Mouse (Mus musculus): ENCODE measurements around the gene Armc2.

The Armc2 gene

DNA sequence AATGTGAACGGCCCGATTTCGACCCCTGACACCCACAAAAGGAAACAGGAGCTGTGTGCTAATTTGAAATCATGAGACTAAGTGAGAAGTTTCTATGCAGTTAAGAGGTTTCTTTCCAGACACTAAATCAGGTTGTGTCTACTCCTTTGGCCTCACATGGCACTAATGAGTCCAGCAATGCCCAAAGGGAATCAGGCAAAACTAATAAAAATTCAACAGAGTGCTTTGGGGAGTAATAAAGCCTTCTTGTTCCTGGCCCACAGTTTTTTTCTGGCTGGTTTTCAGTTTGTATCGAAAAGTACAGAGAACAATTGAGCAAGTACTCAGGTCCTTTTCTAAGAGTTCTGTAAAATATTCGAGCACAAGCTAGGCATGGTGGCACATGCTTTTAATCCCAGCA is 4.2 kb downstream of the Armc2 start:
- no peak for DNase-seq (ENCODE audit: low read depth)

DNA sequence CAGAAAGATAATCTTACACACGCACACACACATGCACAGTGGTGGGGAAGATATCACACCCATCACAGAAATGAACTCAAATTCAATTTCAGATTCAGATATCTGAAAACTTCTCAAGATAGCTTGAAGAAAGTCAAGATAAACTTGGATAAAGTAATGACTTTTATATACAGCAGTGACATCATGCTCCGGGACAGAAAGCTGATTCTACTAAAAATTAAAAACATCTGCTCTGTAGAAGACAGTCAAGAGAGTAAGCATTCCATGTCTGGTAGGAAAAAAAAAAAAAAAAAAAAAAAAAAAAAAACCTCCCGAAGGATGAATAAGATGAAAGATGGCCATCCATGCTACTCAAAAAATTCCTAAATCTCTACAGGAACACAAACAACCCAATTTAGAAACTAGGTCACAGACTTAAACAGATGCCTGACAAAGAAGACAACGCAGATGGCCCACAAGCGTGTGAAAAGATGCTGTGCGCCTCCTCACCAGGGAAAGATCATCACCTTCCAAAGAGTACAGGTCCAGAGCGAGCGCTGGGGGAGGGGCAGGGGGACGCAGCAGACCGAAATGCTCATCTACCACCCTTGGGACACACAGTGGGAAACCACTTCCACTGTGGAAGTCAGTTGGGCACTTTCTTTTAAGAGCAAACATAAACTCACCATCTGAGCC is 7.3 kb downstream of the Armc2 start:
- peak; percentile 68 for DNase-seq (ENCODE audit: low read depth)

DNA sequence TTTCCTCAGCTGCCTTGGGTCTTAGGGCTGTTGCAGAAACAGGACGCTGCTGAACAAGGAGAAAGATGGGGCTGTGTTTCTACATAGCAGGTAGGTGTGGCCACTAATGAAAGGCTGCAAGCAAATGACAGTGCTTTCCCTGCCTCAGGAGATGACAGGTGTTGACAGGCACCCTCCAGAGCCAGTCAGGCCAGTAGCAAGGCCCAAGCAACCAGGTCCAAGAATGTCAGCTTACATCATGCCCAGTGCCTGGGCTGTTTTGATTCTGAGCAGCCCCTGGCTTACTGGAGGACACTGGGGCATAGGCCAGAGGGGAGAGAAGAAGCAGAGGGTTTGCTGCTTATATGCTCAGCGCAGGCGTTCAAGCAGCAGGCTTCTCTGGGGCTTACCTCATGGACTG is 13.0 kb downstream of the Armc2 start:
- no peak for DNase-seq (ENCODE audit: low read depth)

- no peak for DNase-seq (ENCODE audit: low read depth)
Observed at GRCm38 (mm10) chr10:42004690-42005089, 13.6 kb downstream of the Armc2 start.

DNA sequence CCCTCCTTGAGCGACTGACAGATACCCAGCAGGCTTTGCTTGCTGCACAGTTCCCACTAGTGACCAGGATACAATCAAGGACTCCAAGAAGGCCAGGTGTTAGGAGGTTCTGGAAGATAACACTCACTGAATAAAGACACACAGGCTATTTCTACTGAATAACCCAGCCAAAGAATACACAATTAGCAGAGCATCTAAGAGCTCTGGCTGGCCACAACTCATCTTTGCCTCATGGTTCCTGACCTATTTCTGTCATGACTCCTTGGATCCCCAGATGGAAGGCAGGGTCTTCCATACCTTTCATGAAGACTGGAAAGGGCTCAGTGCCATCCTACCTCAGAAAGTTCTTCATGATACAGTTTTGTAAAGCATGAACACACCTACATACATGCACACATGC is 14.2 kb downstream of the Armc2 start:
- no peak for DNase-seq (ENCODE audit: low read depth)

DNA sequence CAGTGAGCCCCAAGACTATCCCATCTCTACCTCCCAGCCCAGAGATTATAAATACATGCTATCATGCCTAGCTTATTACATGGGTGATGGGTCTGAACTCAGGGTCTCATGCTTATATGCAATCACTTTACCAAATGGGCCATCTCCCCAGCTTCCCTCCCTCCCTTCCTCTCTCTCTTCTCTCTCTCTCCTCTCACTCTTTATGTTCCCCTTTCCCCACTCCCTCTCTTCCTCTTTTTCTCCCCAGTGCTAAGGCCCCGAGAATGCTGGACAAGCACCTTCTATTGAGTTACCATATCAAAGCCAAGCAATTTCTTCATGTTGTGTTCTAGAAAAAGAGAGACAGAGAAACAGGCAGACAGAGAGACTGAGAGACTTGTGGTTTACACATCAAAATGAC is 14.7 kb downstream of the Armc2 start:
- no peak for DNase-seq (ENCODE audit: low read depth)

- no peak for DNase-seq (ENCODE audit: low read depth)
Observed at GRCm38 (mm10) chr10:42002436-42002835, 15.8 kb downstream of the Armc2 start.

GRCm38 (mm10) chr10:42001260-42001659 is 17.0 kb downstream of the Armc2 start:
- no peak for DNase-seq (ENCODE audit: low read depth)

DNA sequence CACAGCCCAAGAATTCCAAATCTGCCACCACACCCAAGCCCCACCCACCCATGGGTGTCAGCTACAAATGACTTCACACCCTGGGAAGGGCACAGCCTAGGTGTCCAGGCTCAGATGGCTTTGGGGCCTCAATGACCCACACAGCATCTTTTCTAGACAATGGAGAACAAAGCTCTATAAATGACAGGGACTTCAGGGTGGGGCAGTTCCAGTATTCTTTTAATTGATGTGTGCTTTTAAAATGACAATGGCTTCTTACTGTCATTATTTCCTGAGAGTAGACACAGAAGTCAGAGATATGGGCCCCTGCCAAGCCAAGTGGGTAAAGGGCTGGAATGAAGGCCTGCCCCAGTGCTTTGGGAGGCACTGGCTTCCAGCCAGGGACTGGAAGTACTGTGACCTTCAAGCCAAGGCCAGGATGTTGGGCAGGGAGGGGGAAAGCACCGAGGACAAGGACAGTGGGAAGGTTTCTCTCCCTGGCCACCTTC is 20.5 kb downstream of the Armc2 start:
- DNase-seq (ENCODE audit: low read depth), result no peak

- DNase-seq (ENCODE audit: low read depth), result peak; percentile 36
Observed at GRCm38 (mm10) chr10:41996157-41996556, 22.1 kb downstream of the Armc2 start.

GRCm38 (mm10) chr10:41995051-41995450 is 23.2 kb downstream of the Armc2 start:
- DNase-seq (ENCODE audit: low read depth), result no peak

DNA sequence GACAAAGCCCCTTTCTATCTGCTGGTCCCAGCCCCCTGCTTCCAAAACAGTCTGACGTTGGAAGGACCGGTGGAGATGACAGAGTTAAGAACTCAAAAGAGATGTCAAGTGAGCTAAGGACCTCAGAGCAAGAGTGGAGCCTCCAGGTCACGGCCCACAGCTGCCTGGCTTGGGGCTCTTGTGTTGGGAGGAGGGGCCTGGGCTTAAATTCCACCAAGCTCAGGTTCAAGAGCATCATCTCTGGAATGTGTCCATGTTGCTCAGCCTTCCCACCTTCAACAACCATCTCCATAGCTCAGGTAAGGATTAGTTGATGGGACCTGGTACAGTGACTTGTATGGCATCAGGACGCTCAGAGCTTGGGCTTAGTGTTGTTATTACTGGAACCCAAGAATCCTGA is 23.7 kb downstream of the Armc2 start:
- no peak for DNase-seq (ENCODE audit: low read depth)

GRCm38 (mm10) chr10:41992059-41992440 is 26.2 kb downstream of the Armc2 start:
- peak; percentile 51 for DNase-seq (ENCODE audit: low read depth)

DNA sequence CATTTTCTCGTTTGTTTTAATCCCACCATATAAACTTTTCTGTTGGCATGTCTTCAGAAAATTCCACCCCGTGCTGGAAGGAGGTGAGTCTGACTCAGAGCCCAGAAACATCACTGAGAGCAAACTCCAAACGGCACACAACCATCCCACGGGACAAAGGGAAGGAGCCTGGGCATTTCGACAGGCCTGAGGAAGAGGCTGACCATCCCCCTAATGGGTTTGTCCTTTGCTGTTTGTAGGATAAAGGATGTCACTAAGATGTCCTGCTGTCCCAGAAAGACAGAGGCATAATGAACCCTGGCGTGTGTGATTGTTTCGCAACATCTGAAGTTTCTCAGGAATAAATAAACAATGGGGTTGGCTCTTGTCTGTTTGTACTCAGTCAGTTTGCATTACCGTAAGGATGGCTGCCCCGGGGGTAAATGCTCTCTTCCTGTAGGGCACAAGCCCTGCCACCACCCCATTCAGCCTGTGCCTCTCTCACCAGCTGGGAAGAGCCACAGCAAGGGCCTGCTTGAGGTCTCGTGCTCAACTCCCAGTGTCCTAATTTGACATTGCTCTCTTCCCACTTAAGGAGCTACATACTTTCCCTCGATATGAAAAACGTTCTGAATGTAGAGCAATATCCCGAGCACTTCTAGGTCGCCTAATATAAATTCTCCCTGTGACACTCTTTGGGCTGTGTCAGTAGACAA is 26.7 kb downstream of the Armc2 start:
- peak; percentile 79 for DNase-seq (ENCODE audit: low read depth)

DNA sequence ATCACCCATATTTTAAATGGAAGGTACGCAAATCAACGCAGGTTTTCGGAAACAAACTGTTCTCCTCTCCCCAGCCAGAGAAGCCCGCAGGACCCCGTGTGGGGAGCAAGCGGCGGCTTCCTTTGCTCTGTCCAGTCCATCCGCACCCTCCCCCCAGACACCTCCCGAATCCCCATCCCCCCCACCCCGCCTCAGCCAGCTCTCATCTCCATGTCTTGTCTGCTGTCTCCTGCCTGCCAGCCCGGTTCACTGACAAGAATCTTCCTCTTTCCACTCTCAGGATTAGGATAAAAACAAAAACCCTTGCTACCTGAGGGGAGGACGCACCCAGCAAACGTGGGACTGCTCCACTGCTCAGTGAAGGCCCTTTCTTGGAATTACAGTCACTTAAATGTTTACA is 27.3 kb downstream of the Armc2 start:
- no peak for DNase-seq (ENCODE audit: low read depth)

DNA sequence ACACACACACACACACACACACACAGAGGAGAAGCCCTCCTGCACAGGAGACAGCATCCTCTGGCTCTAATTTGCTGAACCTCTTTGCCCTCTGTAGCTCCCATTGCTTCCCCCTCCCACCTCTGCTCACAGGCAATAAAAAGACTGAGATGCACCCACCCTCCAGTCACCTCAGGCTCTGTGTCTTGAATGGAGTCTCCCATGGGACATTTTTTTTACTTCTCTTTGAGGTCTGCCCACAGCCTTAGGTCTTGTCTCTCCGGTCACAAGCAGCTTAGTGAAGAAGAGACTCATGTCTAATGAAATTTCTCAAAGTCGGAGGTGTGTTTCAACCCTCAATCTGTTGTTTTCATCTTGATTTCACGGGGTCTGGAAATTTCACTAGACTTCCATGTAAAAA is 29.3 kb downstream of the Armc2 start:
- DNase-seq (ENCODE audit: low read depth), result no peak

DNA sequence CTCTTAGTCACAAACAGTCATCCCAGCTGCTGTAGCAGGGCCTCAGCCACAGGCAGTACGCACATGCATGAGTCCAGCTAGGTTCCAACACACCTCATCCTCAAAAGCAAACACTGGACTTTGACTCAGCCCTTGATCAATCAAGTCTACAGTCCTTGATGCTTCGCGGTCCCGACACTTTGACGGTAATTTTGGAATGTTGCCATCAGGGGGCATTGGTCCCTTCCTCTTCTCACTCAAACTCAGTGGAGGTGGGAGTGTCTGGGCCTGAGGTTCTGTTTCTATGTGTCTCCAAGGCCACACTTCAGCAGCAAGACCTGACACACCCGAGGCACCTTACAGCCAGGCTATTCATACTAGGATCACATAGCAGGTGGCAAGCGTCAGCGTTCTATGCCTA is 32.1 kb downstream of the Armc2 start:
- DNase-seq (ENCODE audit: low read depth), result no peak

GRCm38 (mm10) chr10:41984221-41984620 is 34.0 kb downstream of the Armc2 start:
- no peak for DNase-seq (ENCODE audit: low read depth)

GRCm38 (mm10) chr10:41982821-41983220 is 35.4 kb downstream of the Armc2 start:
- DNase-seq (ENCODE audit: low read depth), result peak; percentile 33

- DNase-seq (ENCODE audit: low read depth), result peak; percentile 93
Observed at GRCm38 (mm10) chr10:41980772-41981383, 37.4 kb downstream of the Armc2 start.

DNA sequence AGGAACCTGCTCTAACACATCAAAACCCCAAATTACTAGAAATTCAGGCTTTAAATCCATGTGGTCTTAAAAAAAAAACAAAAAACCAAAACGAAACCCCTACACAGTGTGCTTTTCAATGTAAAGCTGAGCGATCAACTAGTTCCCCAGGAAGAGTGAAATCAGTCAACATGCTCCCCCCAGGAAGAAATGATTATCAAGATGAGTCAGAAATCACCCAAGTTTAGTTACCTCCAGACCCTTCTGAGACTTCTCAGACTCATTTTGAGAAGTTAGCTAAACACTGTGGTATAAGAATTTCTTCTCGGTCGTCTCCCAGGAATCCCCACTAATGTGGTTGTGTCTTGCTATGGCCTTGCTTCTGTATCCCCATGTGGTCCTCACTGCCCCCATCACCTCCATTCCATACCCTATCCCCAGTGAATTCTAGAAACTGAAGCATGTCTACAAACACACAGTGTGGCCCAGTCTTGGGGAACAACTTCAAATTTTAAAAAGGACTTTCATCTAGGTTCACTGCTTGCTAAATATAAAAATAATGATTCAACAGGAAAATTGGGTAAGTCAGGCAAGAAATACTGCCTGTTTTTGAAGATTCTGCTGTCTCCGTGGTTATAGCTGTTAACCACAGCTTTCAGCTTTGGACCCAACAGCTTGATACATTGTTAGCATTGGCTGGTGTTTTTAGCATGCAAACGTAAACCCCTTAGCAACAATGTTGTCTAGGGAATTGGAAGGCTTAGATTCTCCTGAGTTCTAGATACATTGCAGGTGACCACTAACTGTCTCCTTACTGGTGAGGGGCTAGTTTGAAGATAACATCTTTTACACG is 39.6 kb downstream of the Armc2 start:
- peak; percentile 34 for DNase-seq (ENCODE audit: low read depth)

DNA sequence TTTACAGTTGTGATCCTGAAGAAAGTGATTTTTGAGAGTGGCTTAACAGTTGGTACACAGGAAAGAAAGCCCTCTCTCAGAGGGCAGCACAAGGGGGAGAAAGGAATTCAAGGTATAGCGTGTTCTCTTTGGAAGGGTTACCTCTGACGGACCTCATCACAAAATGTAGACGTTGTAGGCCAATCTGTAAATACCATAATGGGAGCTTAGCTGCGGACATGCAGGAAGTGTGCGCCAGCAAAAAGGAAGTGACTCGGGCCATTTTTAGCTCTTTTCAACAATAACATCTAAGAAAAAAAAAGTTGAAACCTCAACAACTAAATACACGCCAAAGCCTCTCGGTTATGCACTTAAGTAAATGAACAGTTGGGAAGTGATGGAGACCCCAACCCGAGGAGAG is 45.6 kb downstream of the Armc2 start:
- no peak for DNase-seq (ENCODE audit: low read depth)

Measured in NIH3T3 (cell line).